Mouse (Mus musculus) kidney, embryonic 15.5 days (tissue): ENCODE results near the gene Bco1. TPM values are rescaled to one million over a fixed set of nuclear protein-coding genes. Genes with fewer than 3 reads are reported as not detected.

ENCODE experiments used
- ATAC-seq: fragments of 200-750 bp; cut with Nextera tagmentation; replicated peaks from 2 replicates; pipeline ENCODE4 v1.8.0; 2017; ENCODE audit warnings: moderate TSS enrichment; ENCODE audit not compliant: low FRiP score
- H3K27ac ChIP-seq: fragments of 300-500 bp; sonication (generic); 2 replicates; pipeline ENCODE4 v1.5.1; 2015; ENCODE audit warnings: mild to moderate bottlenecking, inconsistent platforms
- H3K27me3 ChIP-seq: fragments of 300-500 bp; sonication (generic); 2 replicates; pipeline ENCODE4 v1.6.1; 2015; ENCODE audit warnings: inconsistent platforms
- H3K36me3 ChIP-seq: fragments of 300-500 bp; sonication (generic); 2 replicates; pipeline ENCODE4 v1.6.1; 2015; ENCODE audit warnings: inconsistent platforms
- H3K4me1 ChIP-seq: fragments of 300-500 bp; sonication (generic); 2 replicates; pipeline ENCODE4 v1.6.1; 2015; ENCODE audit warnings: inconsistent platforms
- H3K4me2 ChIP-seq: fragments of 300-500 bp; sonication (generic); 2 replicates; pipeline ENCODE4 v1.6.1; 2015; ENCODE audit warnings: moderate library complexity, mild to moderate bottlenecking, inconsistent platforms
- H3K4me3 ChIP-seq: fragments of 300-500 bp; sonication (generic); replicated peaks from 2 replicates; pipeline ENCODE4 v1.5.1; 2015; ENCODE audit warnings: mild to moderate bottlenecking, inconsistent platforms
- H3K9ac ChIP-seq: fragments of 300-500 bp; sonication (generic); 2 replicates; pipeline ENCODE4 v1.6.1; 2015; ENCODE audit warnings: mild to moderate bottlenecking, inconsistent platforms
- H3K9me3 ChIP-seq: fragments of 300-500 bp; sonication (generic); replicated peaks from 2 replicates; pipeline ENCODE4 v1.6.1; 2016; ENCODE audit warnings: inconsistent platforms
- WGBS: fragments of 180-500 bp; shearing (Covaris S2); methylation state at CpG from one replicate; pipeline ENCODE4 v1.1.7; 2015; ENCODE audit warnings: mixed read lengths; 5-methylcytosine and 5-hydroxymethylcytosine counted together
- polyA plus RNA-seq: library from polyadenylated mRNA; unstranded; fragments of >200 nt; fragmentation: Nextera tagmentation; extraction: Ambion mirVana; gene quantifications from 2 replicates; pipeline ENCODE4 v1.2.1, GENCODE M21; 2015

Bco1 gene
- polyA plus RNA-seq, 1 experiment from 2014 or later = 0.36 TPM

- no peak for ATAC-seq
- Histone ChIP-seq H3K9me3 (no peaks in the 10 kb centered on the region), H3K4me2 (no peak overlapping the region), H3K4me1 (peaks cover 17% of the 10 kb centered on the region), H3K36me3 (no peaks in the 10 kb centered on the region; the same call in 1 of the 2 replicates), H3K4me3 (no peak overlapping the region), H3K27me3 (no peaks in the 10 kb centered on the region), H3K27ac (no peak overlapping the region), H3K9ac (no peak overlapping the region)
- WGBS = 70% methylated on average over 7 of the region's 7 CpGs
These were observed 81.6 kb downstream of the Bco1 start for GRCm38 (mm10) chr8:117177236-117177635.

DNA sequence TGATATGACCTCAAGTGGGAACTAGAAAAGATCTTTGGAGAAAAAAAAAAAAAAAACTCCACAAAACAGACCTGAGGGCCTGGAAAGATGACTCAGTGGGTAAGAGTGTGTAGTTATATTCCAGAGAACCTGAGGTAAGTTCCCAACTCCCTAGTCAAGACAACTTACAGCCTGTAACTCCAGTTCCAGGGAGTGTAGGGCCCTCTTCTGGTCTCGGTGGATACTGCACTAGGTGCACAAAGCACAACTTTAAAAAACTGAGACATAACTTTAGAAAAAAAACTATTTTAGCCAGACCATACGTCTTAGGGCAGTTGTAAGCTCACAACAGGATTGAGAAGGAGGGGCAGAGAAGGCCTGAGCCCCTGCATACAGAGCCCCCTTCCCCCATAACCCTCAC is 82.4 kb downstream of the Bco1 start:
- 78% methylated on average over 2 of the region's 2 CpGs for WGBS
- Histone ChIP-seq H3K27me3 (no peaks in the 10 kb centered on the region), H3K9ac (no peak overlapping the region), H3K36me3 (no peaks in the 10 kb centered on the region; the same call in 1 of the 2 replicates), H3K4me1 (peaks cover 11% of the 10 kb centered on the region), H3K27ac (no peak overlapping the region), H3K4me3 (no peak overlapping the region), H3K9me3 (no peaks in the 10 kb centered on the region), H3K4me2 (no peak overlapping the region)
- no peak for ATAC-seq

DNA sequence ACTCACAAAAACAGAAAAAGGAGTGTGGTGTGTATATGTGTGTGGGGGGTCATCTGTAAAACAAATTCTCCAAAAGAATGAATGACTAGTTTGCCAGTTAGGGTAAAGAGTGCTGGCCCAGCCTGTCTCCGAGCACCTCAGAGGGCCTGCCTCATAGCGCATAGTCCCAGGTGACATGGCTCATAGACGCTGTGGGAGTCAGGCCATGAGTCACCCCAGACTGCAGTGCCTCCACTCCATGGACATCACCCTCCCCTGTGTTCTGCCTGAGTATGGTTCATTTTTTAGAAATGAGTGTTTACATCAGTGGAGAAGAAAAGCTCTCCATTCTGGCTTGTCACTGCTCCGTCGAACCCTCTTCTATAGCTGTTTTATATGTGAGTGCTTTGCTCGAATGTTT is 83.0 kb downstream of the Bco1 start:
- WGBS = 85% methylated on average over 6 of the region's 6 CpGs
- H3K27me3 ChIP-seq = no peaks in the 10 kb centered on the region
- no peak overlapping the region for H3K4me2 ChIP-seq
- no peaks in the 10 kb centered on the region for H3K9me3 ChIP-seq
- no peak for ATAC-seq
- H3K27ac ChIP-seq = no peak overlapping the region
- H3K9ac ChIP-seq = no peak overlapping the region
- H3K4me3 ChIP-seq = no peak overlapping the region
- peaks cover 3% of the 10 kb centered on the region for H3K36me3 ChIP-seq
- H3K4me1 ChIP-seq = peaks cover 6% of the 10 kb centered on the region

DNA sequence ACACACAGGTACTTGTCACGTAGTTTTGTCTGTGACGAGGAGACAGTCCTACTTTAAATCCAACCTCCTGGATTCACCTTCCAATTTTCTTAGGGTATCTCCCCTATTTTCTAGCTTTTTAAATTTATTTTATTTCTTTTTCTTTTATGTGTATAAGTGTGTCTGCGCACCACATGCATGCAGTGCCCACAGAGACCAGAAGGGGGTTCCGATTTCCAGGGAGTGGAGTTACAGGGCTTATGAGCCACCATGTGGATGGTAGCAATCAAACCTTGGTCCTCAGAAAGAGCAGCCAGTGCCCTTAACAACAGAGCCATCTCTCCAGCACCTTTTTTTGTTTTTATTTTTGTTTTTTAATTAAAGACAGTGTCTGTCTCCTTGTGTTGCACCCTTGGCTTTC is 87.1 kb downstream of the Bco1 start:
- Histone ChIP-seq H3K36me3 (peaks cover 34% of the 10 kb centered on the region), H3K4me2 (no peak overlapping the region), H3K27me3 (no peaks in the 10 kb centered on the region), H3K9ac (no peak overlapping the region), H3K9me3 (no peaks in the 10 kb centered on the region), H3K27ac (no peak overlapping the region), H3K4me3 (no peak overlapping the region), H3K4me1 (no peaks in the 10 kb centered on the region)
- no peak for ATAC-seq
- 95% methylated on average over 4 of the region's 4 CpGs for WGBS

Other genes with a start within 250 kb of the Bco1 start
- 85.6 and 87.7 TPM in 2 replicates for gene Cmc2, start 174.4 kb upstream of the Bco1 start, polyA plus RNA-seq
- gene Cenpn, start 174.1 kb upstream of the Bco1 start, polyA plus RNA-seq = 42.6 and 45.9 TPM in 2 replicates
- gene Atmin, start 152.5 kb upstream of the Bco1 start, polyA plus RNA-seq = 11.3 and 12.3 TPM in 2 replicates
- 2.4 and 2.5 TPM in 2 replicates for gene 1700030J22Rik, start 116.9 kb upstream of the Bco1 start, polyA plus RNA-seq
- 174 and 176 TPM in 2 replicates for gene Gcsh, start 102.3 kb upstream of the Bco1 start, polyA plus RNA-seq
- gene Pkd1l2, start 13.4 kb upstream of the Bco1 start, polyA plus RNA-seq = 0.05 and 0.10 TPM in 2 replicates
- gene Gan, start 62.3 kb downstream of the Bco1 start, polyA plus RNA-seq = 1.9 TPM in 2 replicates
- gene Cmip, start 161.2 kb downstream of the Bco1 start, polyA plus RNA-seq = 20.5 and 21.8 TPM in 2 replicates